Mouse (Mus musculus): ENCODE data around the gene Cldn18.

- TF ChIP-seq POLR2A (IDR thresholded peaks at IDR 0.05; ENCODE audit: low read depth, low read length) (no peak), CTCF (IDR thresholded peaks at IDR 0.05; ENCODE audit: borderline replicate concordance, insufficient read depth, low read length) (no peak)
Measured at GRCm38 (mm10) chr9:99645416-99645815, 71.7 kb downstream of the Cldn18 start.
